Mouse (Mus musculus) erythroblast, embryonic 14.5 days (primary cell): Measurements from ENCODE around the gene Zxdc.

ENCODE experiments used
- GATA1 ChIP-seq: IDR thresholded peaks from 2 replicates; pipeline ENCODE4 v1.6.1; 2012; ENCODE audit warnings: low read length, inconsistent platforms, mixed read lengths
- TAL1 ChIP-seq: IDR thresholded peaks from 3 replicates; pipeline ENCODE4 v1.6.1; 2012; ENCODE audit warnings: low read length, inconsistent platforms, mixed read lengths

DNA sequence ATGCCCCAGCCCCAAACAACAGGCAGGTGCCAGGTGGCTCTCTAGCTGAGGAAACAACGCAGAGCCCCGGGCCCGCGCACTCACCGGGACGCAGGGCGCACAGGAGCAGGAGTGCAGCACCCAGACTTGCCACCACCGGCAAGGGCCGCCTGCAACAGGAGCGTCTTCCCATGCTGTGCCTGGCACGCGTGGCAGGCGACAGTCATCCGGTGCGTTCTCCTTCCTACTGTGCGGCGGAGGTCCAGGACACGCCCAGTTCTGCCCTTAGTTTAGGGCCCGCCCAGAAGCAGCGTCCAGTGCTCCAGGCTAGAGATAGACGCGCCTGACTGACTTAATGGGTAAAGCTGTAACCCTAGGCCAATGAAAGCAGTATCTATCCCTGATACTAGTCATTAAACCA is 44.3 kb upstream of the Zxdc start, which contains the start of gene Chst13:
- TF ChIP-seq GATA1 (no peak), TAL1 (no peak)
